Mouse (Mus musculus) neutrophil, adult 59 days (primary cell): ENCODE data around the gene Id3. TPM values are rescaled to one million over a fixed set of nuclear protein-coding genes. Genes with fewer than 3 reads are reported as not detected.

ENCODE experiments used
- total RNA-seq, 2 experiments: library from RNA; stranded (reverse); gene quantifications; 1 replicate in 1 of 2; 2 replicates in 1 of 2; pipeline ENCODE4 v1.2.4; 2023

Id3 gene
- total RNA-seq: 1 to 10 TPM; 3.5 to 7.7 TPM

GRCm38 (mm10) chr4:136143193-136143976 is at the start of gene Id3:
Gene Id3 (plus strand): TSS chr4:136143497.

GRCm38 (mm10) chr4:136172011-136172541 is 28.8 kb downstream of the Id3 start, which contains the start of gene E2f2:
Gene E2f2 (plus strand): TSS chr4:136172394.

Other genes with a start within 250 kb of the Id3 start
- 10 to 100 TPM; 32.0 to 36.5 TPM for gene Cnr2, start 248.1 kb upstream of the Id3 start, total RNA-seq
- gene Fuca1, start 222.8 kb upstream of the Id3 start, total RNA-seq: 100 to 1,000 TPM; 129 to 132 TPM
- gene Hmgcl, start 197.0 kb upstream of the Id3 start, total RNA-seq: 10 to 100 TPM; 52.8 to 65.4 TPM
- 10 to 100 TPM; 15.4 to 16.8 TPM for gene Gale, start 179.8 kb upstream of the Id3 start, total RNA-seq
- 100 to 1,000 TPM; 101 to 106 TPM for gene Lypla2, start 170.9 kb upstream of the Id3 start, total RNA-seq
- 10 to 100 TPM; 23.1 to 23.6 TPM for gene Pithd1, start 156.2 kb upstream of the Id3 start, total RNA-seq
- gene Eloa, start 121.7 kb upstream of the Id3 start, total RNA-seq: 10 to 100 TPM; 65.3 to 70.7 TPM
- gene Rpl11, start 90.1 kb upstream of the Id3 start, total RNA-seq: 100 to 1,000 TPM; 351 to 354 TPM
- gene E2f2, start 28.9 kb downstream of the Id3 start, total RNA-seq: 10 to 100 TPM; 90.1 to 92.7 TPM
- under 1 TPM; 0.09 to 0.22 TPM for gene Asap3, start 62.9 kb downstream of the Id3 start, total RNA-seq
- gene Tcea3, start 104.2 kb downstream of the Id3 start, total RNA-seq: 1 to 10 TPM; 2.9 to 3.9 TPM
- gene Zfp46, start 141.2 kb downstream of the Id3 start, total RNA-seq: 1 to 10 TPM; 7.5 to 9.3 TPM
- gene Hnrnpr, start 167.4 kb downstream of the Id3 start, total RNA-seq: 10 to 100 TPM; 42.2 to 50.3 TPM